Mouse (Mus musculus) MEL (cell line): Measurements from ENCODE around the gene Gpr62. TPM values are rescaled to one million over a fixed set of nuclear protein-coding genes. Genes with fewer than 3 reads are reported as not detected.

Source experiments
- DNase-seq: peaks from one replicate; pipeline ENCODE4 v3.0.0; 2011; ENCODE audit warnings: low read depth, low spot score
- H3K27ac ChIP-seq: 2 replicates; pipeline ENCODE4 v1.5.1; 2012; ENCODE audit warnings: low read depth, mild to moderate bottlenecking, control low read depth, low read length, moderate library complexity; ENCODE audit not compliant: control insufficient read depth
- H3K27me3 ChIP-seq, 2 experiments: fragments of 150-350 bp in 1 of 2; sonication (generic) in 1 of 2; 2 replicates each; pipeline ENCODE4 v1.6.1; 2012; ENCODE audit warnings: low read length in 2 of 2, mild to moderate bottlenecking in 2 of 2, improper control_type of control experiment in 1 of 2, moderate library complexity in 1 of 2; ENCODE audit not compliant: insufficient read depth in 2 of 2, control insufficient read depth in 1 of 2
- H3K36me3 ChIP-seq, 2 experiments: 2 replicates each; pipeline ENCODE4 v1.6.1; 2012 to 2014; ENCODE audit warnings: low read length in 2 of 2, improper control_type of control experiment in 1 of 2, inconsistent platforms in 1 of 2, mild to moderate bottlenecking in 1 of 2; ENCODE audit not compliant: insufficient read depth in 2 of 2, control insufficient read depth in 1 of 2
- H3K4me1 ChIP-seq, 2 experiments: fragments of 150-350 bp in 1 of 2; sonication (generic) in 1 of 2; 2 replicates each; pipeline ENCODE4 v1.6.1; 2012; ENCODE audit warnings: low read length in 2 of 2, improper control_type of control experiment in 1 of 2, mild to moderate bottlenecking in 1 of 2; ENCODE audit not compliant: insufficient read depth in 2 of 2, control insufficient read depth in 1 of 2
- H3K4me3 ChIP-seq, 2 experiments: fragments of 150-350 bp in 1 of 2; sonication (generic) in 1 of 2; 2 replicates each; pipeline ENCODE4 v1.5.1; 2012; ENCODE audit warnings: low read depth in 2 of 2, low read length in 2 of 2, mild to moderate bottlenecking in 2 of 2, moderate library complexity in 2 of 2, control low read depth in 1 of 2, improper control_type of control experiment in 1 of 2; ENCODE audit not compliant: control insufficient read depth in 1 of 2, insufficient read depth in 1 of 2
- H3K79me2 ChIP-seq: 2 replicates; pipeline ENCODE4 v1.6.1; 2012; ENCODE audit warnings: mild to moderate bottlenecking, low read length, moderate library complexity; ENCODE audit not compliant: control insufficient read depth, poor library complexity, insufficient read depth
- H3K9ac ChIP-seq: 2 replicates; pipeline ENCODE4 v1.6.1; 2012; ENCODE audit warnings: low read depth, mild to moderate bottlenecking, control low read depth, low read length, moderate library complexity; ENCODE audit not compliant: control insufficient read depth, poor library complexity, severe bottlenecking
- H3K9me3 ChIP-seq: fragments of 150-350 bp; sonication (generic); replicated peaks from 2 replicates; pipeline ENCODE4 v1.6.1; 2012; ENCODE audit warnings: mild to moderate bottlenecking, low read length, improper control_type of control experiment, moderate library complexity; ENCODE audit not compliant: insufficient read depth
- CHD2 ChIP-seq: IDR thresholded peaks from 2 replicates; pipeline ENCODE4 v1.6.1; 2011; ENCODE audit warnings: low read length, improper control_type of control experiment
- CTCF ChIP-seq, 3 experiments: IDR thresholded peaks in 2 of 3; conservative IDR thresholded peaks in 1 of 3; 2 replicates each; pipeline ENCODE4 v1.5.1; 2011 to 2012; ENCODE audit warnings: low read length in 3 of 3, low read depth in 2 of 3, mild to moderate bottlenecking in 2 of 3, improper control_type of control experiment in 1 of 3, inconsistent platforms in 1 of 3, mixed read lengths in 1 of 3, moderate library complexity in 1 of 3; ENCODE audit not compliant: control insufficient read depth in 1 of 3, insufficient read depth in 1 of 3, poor library complexity in 1 of 3, severe bottlenecking in 1 of 3
- EP300 ChIP-seq, 2 experiments: IDR thresholded peaks; 2 replicates each; pipeline ENCODE4 v1.6.1; 2011; ENCODE audit warnings: improper control_type of control experiment in 2 of 2, low read length in 2 of 2, low read depth in 1 of 2, mild to moderate bottlenecking in 1 of 2
- GATA1 ChIP-seq: IDR thresholded peaks from 2 replicates; pipeline ENCODE4 v1.6.1; 2011; ENCODE audit warnings: low read depth, low read length, improper control_type of control experiment
- HCFC1 ChIP-seq: IDR thresholded peaks from 2 replicates; pipeline ENCODE4 v1.6.1; 2012; ENCODE audit warnings: low read depth, mild to moderate bottlenecking, inconsistent platforms, low read length, improper control_type of control experiment, moderate library complexity
- MXI1 ChIP-seq: IDR thresholded peaks from 2 replicates; pipeline ENCODE4 v1.6.1; 2011; ENCODE audit warnings: mild to moderate bottlenecking, low read depth, low read length, improper control_type of control experiment
- RCOR1 ChIP-seq: IDR thresholded peaks from 2 replicates; pipeline ENCODE4 v1.6.1; 2012; ENCODE audit warnings: low read depth, mild to moderate bottlenecking, inconsistent platforms, low read length, improper control_type of control experiment
- TAL1 ChIP-seq: IDR thresholded peaks from 2 replicates; pipeline ENCODE4 v1.6.1; 2012; ENCODE audit warnings: mild to moderate bottlenecking, inconsistent platforms, low read length, moderate library complexity, mixed read lengths
- TBP ChIP-seq: IDR thresholded peaks from 2 replicates; pipeline ENCODE4 v1.8.0; 2011; ENCODE audit warnings: low read depth, low read length, improper control_type of control experiment
- ZC3H11A ChIP-seq: IDR thresholded peaks from 2 replicates; pipeline ENCODE4 v1.6.1; 2012; ENCODE audit warnings: low read depth, mild to moderate bottlenecking, inconsistent platforms, low read length, improper control_type of control experiment
- ZKSCAN1 ChIP-seq: IDR thresholded peaks from 2 replicates; pipeline ENCODE4 v1.6.1; 2012; ENCODE audit warnings: low read depth, mild to moderate bottlenecking, inconsistent platforms, low read length, improper control_type of control experiment, moderate library complexity
- polyA plus RNA-seq, 2 experiments: library from polyadenylated mRNA; stranded (reverse) in 1 of 2; unstranded in 1 of 2; fragments of >175 nt in 1 of 2; fragments of >200 nt in 1 of 2; gene quantifications; 2 replicates each; pipeline versions ENCODE4 v1.2.1 to v1.2.4; 2012; ENCODE audit warnings: low replicate concordance in 2 of 2, low read depth in 1 of 2; ENCODE audit not compliant: insufficient read length in 2 of 2, insufficient read depth in 1 of 2, missing spikeins in 1 of 2
- total RNA-seq: library from RNA; depleted of rRNA; stranded (reverse); fragments of 300-350 nt; gene quantifications from 2 replicates; pipeline ENCODE4 v1.2.3, GENCODE M21; 2012

Gene Gpr62
- total and polyA plus RNA-seq, 3 experiments = 0.10 TPM; not detected in 2

- DNase-seq = no peak
- Histone ChIP-seq H3K4me1 (peaks cover 0 to 4% of the 10 kb centered on the region in 2 experiments; a peak in 2 of 4 replicates), H3K9me3 (no peaks in the 10 kb centered on the region), H3K79me2 (peaks cover 3% of the 10 kb centered on the region; the same call in 1 of the 2 replicates), H3K27me3 (no peaks in the 10 kb centered on the region), H3K9ac (peak overlapping the region; percentile 65), H3K4me3 (peak overlapping the region; percentile 66 to 95), H3K27ac (no peak overlapping the region), H3K36me3 (peaks cover 0 to 2% of the 10 kb centered on the region in 2 experiments; a peak in 2 of 4 replicates)
- TF ChIP-seq CHD2 = peak; percentile 9; the same call in 1 of the 2 replicates
- no peak for TF ChIP-seq TBP
Observed at GRCm38 (mm10) chr9:106452821-106453220, 12.9 kb downstream of the Gpr62 start.

- Histone ChIP-seq H3K9ac (no peak overlapping the region), H3K27me3 (no peaks in the 10 kb centered on the region), H3K27ac (no peak overlapping the region), H3K4me1 (peaks cover 0 to 6% of the 10 kb centered on the region in 2 experiments; a peak in 2 of 4 replicates), H3K9me3 (no peaks in the 10 kb centered on the region), H3K4me3 (no peak overlapping the region), H3K79me2 (peaks cover 3% of the 10 kb centered on the region; the same call in 1 of the 2 replicates), H3K36me3 (peaks cover 0 to 2% of the 10 kb centered on the region in 2 experiments; a peak in 2 of 4 replicates)
- 0 out of 2 replicates have a peak, but pooled peaks have one; percentile 34 for TF ChIP-seq RCOR1
- TF ChIP-seq HCFC1 = no peak
- no peak for DNase-seq
Observed at GRCm38 (mm10) chr9:106452351-106452750, 13.4 kb downstream of the Gpr62 start.

GRCm38 (mm10) chr9:106451899-106452298, 13.8 kb downstream of the Gpr62 start:
- Histone ChIP-seq H3K27ac (no peak overlapping the region), H3K4me1 (peaks cover 0 to 6% of the 10 kb centered on the region in 2 experiments; a peak in 2 of 4 replicates), H3K27me3 (no peaks in the 10 kb centered on the region), H3K9ac (no peak overlapping the region), H3K36me3 (peaks cover 0 to 2% of the 10 kb centered on the region in 2 experiments; a peak in 2 of 4 replicates), H3K4me3 (no peak overlapping the region), H3K79me2 (peaks cover 3% of the 10 kb centered on the region; the same call in 1 of the 2 replicates), H3K9me3 (no peaks in the 10 kb centered on the region)
- no peak for DNase-seq
- TF ChIP-seq EP300 (IDR thresholded peaks at IDR 0.05; ENCODE audit: low read depth in 1 of 2, low read length in 2 of 2) (no peak), CTCF (IDR thresholded peaks at IDR 0.05 in 2 of 3, conservative IDR thresholded peaks at IDR 0.05 in 1 of 3; ENCODE audit: control insufficient read depth in 1 of 3, insufficient read depth in 1 of 3, low read depth in 2 of 3, low read length in 3 of 3, poor library complexity in 1 of 3, severe bottlenecking in 1 of 3) (no peak), ZKSCAN1 (no peak), TAL1 (no peak), GATA1 (no peak), MXI1 (no peak), ZC3H11A (no peak)
